Mouse (Mus musculus): ENCODE data around the gene Gm12216. TPM values are rescaled to one million over a fixed set of nuclear protein-coding genes. Genes with fewer than 3 reads are reported as not detected.
"Not testable (repeated sequence)": the region's sequence is repeated elsewhere in the genome, so short reads cannot be mapped to it uniquely, and the experiment has no call there.

Gene Gm12216
- total RNA-seq, 1 experiment = 0.27 TPM

DNA sequence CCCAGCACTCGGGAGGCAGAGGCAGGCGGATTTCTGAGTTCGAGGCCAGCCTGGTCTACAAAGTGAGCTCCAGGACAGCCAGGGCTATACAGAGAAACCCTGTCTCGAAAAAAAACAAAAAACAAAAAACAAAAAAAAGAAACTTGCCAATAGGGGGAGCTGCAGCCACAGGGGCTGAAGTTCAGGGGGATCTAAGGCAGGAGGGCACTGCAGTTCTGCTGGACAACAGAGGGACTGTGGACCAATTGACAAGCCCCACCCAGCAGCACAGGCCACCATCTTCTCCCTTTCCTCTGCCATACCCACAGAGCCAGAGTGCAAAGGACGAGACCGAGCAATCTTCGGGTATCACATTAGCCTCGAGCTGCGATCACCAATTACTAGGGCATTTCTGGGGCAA is 101.0 kb downstream of the Gm12216 start:
- H3K27ac ChIP-seq (ENCODE audit: insufficient read depth, low read depth, low read length, poor library complexity, severe bottlenecking); DNase-seq (ENCODE audit: low read depth, low spot score); H3K9ac ChIP-seq (ENCODE audit: insufficient read depth, low read depth, low read length, poor library complexity, severe bottlenecking); H3K36me3 ChIP-seq (ENCODE audit: control insufficient read depth, insufficient read depth, low read length, poor library complexity, severe bottlenecking); H3K9me3 ChIP-seq (ENCODE audit: control insufficient read depth, insufficient read depth, low read depth, low read length); H3K4me3 ChIP-seq (ENCODE audit: insufficient read depth in 1 of 2, low read depth in 1 of 2, low read length in 2 of 2, poor library complexity in 1 of 2, severe bottlenecking in 1 of 2): not testable (repeated sequence)
- peaks cover 9 to 30% of the 10 kb centered on the region in 2 experiments for H3K4me1 ChIP-seq (ENCODE audit: control insufficient read depth in 2 of 2, insufficient read depth in 2 of 2, low read length in 2 of 2, poor library complexity in 1 of 2)
- TF ChIP-seq ZNF384 (IDR thresholded peaks at IDR 0.05; ENCODE audit: low read depth, low read length) = peak; percentile 64; the same call in 1 of the 2 replicates
- in situ Hi-C loops (cut with MboI; ENCODE audit: low sequenced_read_pairs in 2 of 2, unreplicated experiment in 2 of 2) = loop anchor here in 1 of 2 experiments (10.0 kb wide), 1 partner anchor 97 kb away; the partner anchor contains the start of gene Gm12216

DNA sequence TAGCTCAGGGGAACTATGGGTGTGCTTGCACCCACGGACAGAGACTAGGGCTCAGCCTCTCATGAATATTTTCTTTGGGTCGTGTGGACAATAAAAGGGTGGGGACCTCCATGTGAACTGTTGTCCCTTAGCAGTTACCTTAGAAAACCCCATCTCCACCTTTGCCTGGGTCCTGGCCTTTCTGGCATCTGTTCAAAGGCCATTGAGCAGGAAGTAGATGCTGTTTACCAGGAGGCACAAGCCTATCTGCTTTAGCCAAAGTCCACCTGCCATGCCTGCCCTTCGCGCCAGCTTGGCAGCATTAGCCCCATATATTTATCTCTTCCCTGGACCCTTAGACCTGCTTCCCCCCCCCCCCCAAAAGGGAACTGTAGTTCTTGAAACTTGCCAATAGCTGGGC is 101.4 kb downstream of the Gm12216 start:
- TF ChIP-seq MAFK (IDR thresholded peaks at IDR 0.05; ENCODE audit: insufficient read depth, low read depth, low read length) (no peak), HCFC1 (IDR thresholded peaks at IDR 0.05; ENCODE audit: borderline replicate concordance, insufficient read depth, low read length) (no peak), CHD2 (IDR thresholded peaks at IDR 0.05; ENCODE audit: low read depth, low read length) (no peak), ZNF384 (IDR thresholded peaks at IDR 0.05; ENCODE audit: low read depth, low read length) (no peak), ZC3H11A (IDR thresholded peaks at IDR 0.05; ENCODE audit: borderline replicate concordance, low read depth, low read length) (no peak)
- no peak for DNase-seq (ENCODE audit: low read depth, low spot score)
- Histone ChIP-seq H3K4me1 (ENCODE audit: control insufficient read depth in 2 of 2, insufficient read depth in 2 of 2, low read length in 2 of 2, poor library complexity in 1 of 2) (peaks cover 9 to 26% of the 10 kb centered on the region in 2 experiments), H3K36me3 (ENCODE audit: control insufficient read depth, insufficient read depth, low read length, poor library complexity, severe bottlenecking) (no peaks in the 10 kb centered on the region), H3K9me3 (ENCODE audit: control insufficient read depth, insufficient read depth, low read depth, low read length) (no peaks in the 10 kb centered on the region), H3K9ac (ENCODE audit: insufficient read depth, low read depth, low read length, poor library complexity, severe bottlenecking) (no peak overlapping the region), H3K4me3 (ENCODE audit: insufficient read depth in 1 of 2, low read depth in 1 of 2, low read length in 2 of 2, poor library complexity in 1 of 2, severe bottlenecking in 1 of 2) (no peak overlapping the region), H3K27ac (ENCODE audit: insufficient read depth, low read depth, low read length, poor library complexity, severe bottlenecking) (no peak overlapping the region)
- in situ Hi-C loops (cut with MboI; ENCODE audit: low sequenced_read_pairs in 2 of 2, unreplicated experiment in 2 of 2) = loop anchor here in 1 of 2 experiments (10.0 kb wide), 1 partner anchor 97 kb away; the partner anchor contains the start of gene Gm12216

DNA sequence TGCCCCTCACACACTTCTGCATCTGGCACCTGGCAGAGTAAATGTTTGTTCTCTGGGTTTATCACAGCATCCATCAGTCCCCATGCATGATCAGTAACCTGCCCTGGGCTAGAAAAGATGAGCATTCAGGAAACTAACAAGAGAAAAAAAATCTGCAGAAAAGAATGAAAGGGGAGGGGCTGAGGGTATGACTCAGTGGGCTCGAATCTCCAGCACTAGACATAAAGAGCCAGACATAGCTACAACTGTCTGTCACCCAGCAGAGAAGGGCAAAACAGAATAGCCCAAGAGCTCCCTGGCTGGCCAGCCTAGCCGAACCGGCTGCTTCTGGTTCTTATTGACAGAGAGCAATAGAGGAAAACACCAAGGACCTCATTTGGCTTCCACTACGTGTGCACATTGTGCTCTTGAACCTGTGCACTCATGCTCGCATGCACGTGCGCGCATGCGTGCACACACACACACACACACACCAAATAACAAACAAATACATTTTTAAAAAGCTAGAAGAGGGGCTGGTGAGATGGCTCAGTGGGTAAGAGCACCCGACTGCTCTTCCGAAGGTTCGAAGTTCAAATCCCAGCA is 104.0 kb downstream of the Gm12216 start:
- TF ChIP-seq HCFC1 (IDR thresholded peaks at IDR 0.05; ENCODE audit: borderline replicate concordance, insufficient read depth, low read length) = no peak
- TF ChIP-seq ZNF384 (IDR thresholded peaks at IDR 0.05; ENCODE audit: low read depth, low read length) = no peak
- no peak for TF ChIP-seq CHD2 (IDR thresholded peaks at IDR 0.05; ENCODE audit: low read depth, low read length)
- TF ChIP-seq MAFK (IDR thresholded peaks at IDR 0.05; ENCODE audit: insufficient read depth, low read depth, low read length) = no peak
- TF ChIP-seq ZC3H11A (IDR thresholded peaks at IDR 0.05; ENCODE audit: borderline replicate concordance, low read depth, low read length) = no peak
- Histone ChIP-seq H3K4me3 (ENCODE audit: insufficient read depth in 1 of 2, low read depth in 1 of 2, low read length in 2 of 2, poor library complexity in 1 of 2, severe bottlenecking in 1 of 2) (no peak overlapping the region), H3K9ac (ENCODE audit: insufficient read depth, low read depth, low read length, poor library complexity, severe bottlenecking) (no peak overlapping the region), H3K9me3 (ENCODE audit: control insufficient read depth, insufficient read depth, low read depth, low read length) (no peaks in the 10 kb centered on the region), H3K36me3 (ENCODE audit: control insufficient read depth, insufficient read depth, low read length, poor library complexity, severe bottlenecking) (no peaks in the 10 kb centered on the region), H3K27ac (ENCODE audit: insufficient read depth, low read depth, low read length, poor library complexity, severe bottlenecking) (no peak overlapping the region), H3K4me1 (ENCODE audit: control insufficient read depth in 2 of 2, insufficient read depth in 2 of 2, low read length in 2 of 2, poor library complexity in 1 of 2) (peaks cover 5 to 7% of the 10 kb centered on the region in 2 experiments)
- no peak for DNase-seq (ENCODE audit: low read depth, low spot score)
- in situ Hi-C loops (cut with MboI; ENCODE audit: low sequenced_read_pairs in 2 of 2, unreplicated experiment in 2 of 2) = loop anchor here in 1 of 2 experiments (10.0 kb wide), 1 partner anchor 100 kb away; the partner anchor contains the start of gene Gm12216

DNA sequence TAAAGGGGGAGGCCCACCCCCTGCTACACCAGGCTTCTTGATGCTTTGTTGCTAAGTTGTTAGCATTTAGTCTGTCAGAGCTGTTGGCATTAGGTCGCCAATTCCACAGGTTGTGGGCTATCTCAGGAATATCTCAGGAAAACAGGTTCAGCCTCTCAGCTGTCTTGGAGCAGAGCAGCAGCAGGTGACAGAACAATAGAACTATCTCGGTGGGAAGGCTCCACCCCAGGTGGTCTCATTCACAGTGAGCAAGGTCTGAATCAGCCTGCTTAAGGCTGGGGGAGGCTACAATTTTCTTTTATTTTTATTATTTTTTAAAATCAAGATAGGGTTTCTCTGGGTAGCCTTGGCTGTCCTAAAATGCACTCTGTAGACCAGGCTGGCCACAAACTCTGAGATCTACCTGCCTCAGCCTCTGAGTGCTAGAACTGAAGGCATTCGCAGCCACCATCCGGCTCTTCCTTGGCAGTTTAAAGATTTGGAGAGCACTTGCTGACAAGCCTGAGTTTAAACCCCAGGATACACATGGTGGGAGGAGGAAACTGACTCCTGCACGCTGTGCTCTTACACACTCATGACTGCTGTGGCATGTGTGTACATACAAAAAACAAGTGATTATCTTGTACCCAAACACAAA is 109.2 kb downstream of the Gm12216 start:
- Histone ChIP-seq H3K27ac (ENCODE audit: insufficient read depth, low read depth, low read length, poor library complexity, severe bottlenecking) (no peak overlapping the region), H3K9me3 (ENCODE audit: control insufficient read depth, insufficient read depth, low read depth, low read length) (no peaks in the 10 kb centered on the region), H3K36me3 (ENCODE audit: control insufficient read depth, insufficient read depth, low read length, poor library complexity, severe bottlenecking) (no peaks in the 10 kb centered on the region), H3K4me3 (ENCODE audit: insufficient read depth in 1 of 2, low read depth in 1 of 2, low read length in 2 of 2, poor library complexity in 1 of 2, severe bottlenecking in 1 of 2) (no peak overlapping the region), H3K9ac (ENCODE audit: insufficient read depth, low read depth, low read length, poor library complexity, severe bottlenecking) (no peak overlapping the region), H3K4me1 (ENCODE audit: control insufficient read depth in 2 of 2, insufficient read depth in 2 of 2, low read length in 2 of 2, poor library complexity in 1 of 2) (peaks cover under 1 to 11% of the 10 kb centered on the region in 2 experiments; a peak in 2 of 4 replicates)
- DNase-seq (ENCODE audit: low read depth, low spot score) = no peak
- no peak for TF ChIP-seq CHD2 (IDR thresholded peaks at IDR 0.05; ENCODE audit: low read depth, low read length)
- no peak for TF ChIP-seq MAFK (IDR thresholded peaks at IDR 0.05; ENCODE audit: insufficient read depth, low read depth, low read length)
- no peak for TF ChIP-seq ZC3H11A (IDR thresholded peaks at IDR 0.05; ENCODE audit: borderline replicate concordance, low read depth, low read length)
- TF ChIP-seq ZNF384 (IDR thresholded peaks at IDR 0.05; ENCODE audit: low read depth, low read length) = no peak
- no peak for TF ChIP-seq HCFC1 (IDR thresholded peaks at IDR 0.05; ENCODE audit: borderline replicate concordance, insufficient read depth, low read length)
- in situ Hi-C loops (cut with MboI; ENCODE audit: low sequenced_read_pairs in 2 of 2, unreplicated experiment in 2 of 2) = loop anchor here in 1 of 2 experiments (10.0 kb wide), 1 partner anchor 105 kb away; the partner anchor contains the start of gene Gm12216

Data from ES-E14 (cell line).